Mouse (Mus musculus) stomach, embryonic 16.5 days (tissue): ENCODE measurements around the gene F2rl3. TPM values are rescaled to one million over a fixed set of nuclear protein-coding genes. Genes with fewer than 3 reads are reported as not detected.

ENCODE experiments used
- ATAC-seq: fragments of 200-750 bp; cut with Nextera tagmentation; 2 replicates; pipeline ENCODE4 v1.8.0; 2017; ENCODE audit warnings: moderate number of reproducible peaks, moderate TSS enrichment; ENCODE audit not compliant: insufficient read depth, low FRiP score
- H3K27ac ChIP-seq: fragments of 300-500 bp; sonication (generic); 2 replicates; pipeline ENCODE4 v1.5.1; 2014; ENCODE audit warnings: low read length
- H3K27me3 ChIP-seq: fragments of 300-500 bp; sonication (generic); 2 replicates; pipeline ENCODE4 v1.6.1; 2014; ENCODE audit warnings: low read length, control low read depth, mixed read lengths; ENCODE audit not compliant: control insufficient read depth, insufficient read depth
- H3K36me3 ChIP-seq: fragments of 300-500 bp; sonication (generic); 2 replicates; pipeline ENCODE4 v1.6.1; 2014; ENCODE audit warnings: low read length; ENCODE audit not compliant: control insufficient read depth, insufficient read depth
- H3K4me1 ChIP-seq: fragments of 300-500 bp; sonication (generic); 2 replicates; pipeline ENCODE4 v1.6.1; 2014; ENCODE audit warnings: low read length, control low read depth, mixed read lengths; ENCODE audit not compliant: control insufficient read depth, insufficient read depth
- H3K4me2 ChIP-seq: fragments of 300-500 bp; sonication (generic); 2 replicates; pipeline ENCODE4 v1.6.1; 2014; ENCODE audit warnings: low read depth, low read length, mixed read lengths
- H3K4me3 ChIP-seq: fragments of 300-500 bp; sonication (generic); replicated peaks from 2 replicates; pipeline ENCODE4 v1.5.1; 2014; ENCODE audit warnings: mild to moderate bottlenecking, low read length
- H3K9ac ChIP-seq: fragments of 300-500 bp; sonication (generic); 2 replicates; pipeline ENCODE4 v1.6.1; 2014; ENCODE audit warnings: low read length
- H3K9me3 ChIP-seq: fragments of 300-500 bp; sonication (generic); replicated peaks from 2 replicates; pipeline ENCODE4 v1.6.1; 2016; ENCODE audit warnings: low read length, control low read depth; ENCODE audit not compliant: control insufficient read depth
- WGBS: fragments of 180-500 bp; shearing (Covaris S2); extraction: QIAGEN DNeasy Blood & Tissue Kit; methylation state at CpG from one replicate; pipeline ENCODE4 v1.1.7; 2014; 5-methylcytosine and 5-hydroxymethylcytosine counted together
- polyA plus RNA-seq: library from polyadenylated mRNA; unstranded; fragments of >200 nt; fragmentation: Nextera tagmentation; extraction: Ambion mirVana; gene quantifications from 2 replicates; pipeline ENCODE4 v1.2.1, GENCODE M21; 2015

The F2rl3 gene
- polyA plus RNA-seq, 1 experiment from 2014 or later: 3.3 TPM

- H3K4me3 ChIP-seq: no peak overlapping the region
- H3K27ac ChIP-seq: no peak overlapping the region
- H3K4me1 ChIP-seq: no peaks in the 10 kb centered on the region
- no peaks in the 10 kb centered on the region for H3K9me3 ChIP-seq
- WGBS: 35% methylated on average over 5 of the region's 5 CpGs
- no peak overlapping the region for H3K4me2 ChIP-seq
- no peak overlapping the region for H3K9ac ChIP-seq
- 0 out of 2 replicates have a peak, but pooled peaks have one; percentile 16 for ATAC-seq
- no peaks in the 10 kb centered on the region for H3K27me3 ChIP-seq
- H3K36me3 ChIP-seq: peaks cover 41% of the 10 kb centered on the region
Measured at GRCm38 (mm10) chr8:72746061-72746460, 15.6 kb upstream of the F2rl3 start.

- H3K27me3 ChIP-seq: no peaks in the 10 kb centered on the region
- WGBS: 94% methylated on average over 26 of the region's 26 CpGs
- no peaks in the 10 kb centered on the region for H3K4me1 ChIP-seq
- no peak for ATAC-seq
- H3K9me3 ChIP-seq: no peaks in the 10 kb centered on the region
- H3K9ac ChIP-seq: no peak overlapping the region
- H3K4me2 ChIP-seq: no peak overlapping the region
- H3K4me3 ChIP-seq: no peak overlapping the region
- peaks cover 44% of the 10 kb centered on the region for H3K36me3 ChIP-seq
- no peak overlapping the region for H3K27ac ChIP-seq
Measured at GRCm38 (mm10) chr8:72749846-72750245, 11.8 kb upstream of the F2rl3 start.

- Histone ChIP-seq H3K36me3 (peaks cover 43% of the 10 kb centered on the region), H3K27ac (no peak overlapping the region)
- WGBS: 99% methylated on average over 6 of the region's 6 CpGs
Measured at GRCm38 (mm10) chr8:72750266-72750665, 11.4 kb upstream of the F2rl3 start.

GRCm38 (mm10) chr8:72751126-72751525 lies 10.6 kb upstream of the F2rl3 start:
- no peak overlapping the region for H3K4me3 ChIP-seq
- peaks cover 48% of the 10 kb centered on the region for H3K36me3 ChIP-seq
- no peak overlapping the region for H3K27ac ChIP-seq
- WGBS: 82% methylated on average over 3 of the region's 3 CpGs
- H3K27me3 ChIP-seq: no peaks in the 10 kb centered on the region
- no peaks in the 10 kb centered on the region for H3K4me1 ChIP-seq
- no peak overlapping the region for H3K4me2 ChIP-seq
- no peak for ATAC-seq
- H3K9me3 ChIP-seq: no peaks in the 10 kb centered on the region
- H3K9ac ChIP-seq: no peak overlapping the region

More at GRCm38 (mm10) chr8:72750266-72750665, 11.4 kb upstream of the F2rl3 start:
- Histone ChIP-seq H3K4me1 (no peaks in the 10 kb centered on the region), H3K4me3 (no peak overlapping the region), H3K4me2 (no peak overlapping the region), H3K9ac (no peak overlapping the region), H3K9me3 (no peaks in the 10 kb centered on the region), H3K27me3 (no peaks in the 10 kb centered on the region)
- no peak for ATAC-seq

- no peak overlapping the region for H3K27ac ChIP-seq
Measured at GRCm38 (mm10) chr8:72752289-72752688, 9.4 kb upstream of the F2rl3 start.

GRCm38 (mm10) chr8:72753165-72753564 lies 8.5 kb upstream of the F2rl3 start:
- Histone ChIP-seq H3K4me1 (no peaks in the 10 kb centered on the region), H3K27ac (no peak overlapping the region), H3K9me3 (no peaks in the 10 kb centered on the region), H3K27me3 (no peaks in the 10 kb centered on the region), H3K36me3 (peaks cover 51% of the 10 kb centered on the region), H3K4me2 (no peak overlapping the region), H3K9ac (no peak overlapping the region), H3K4me3 (no peak overlapping the region)
- no peak for ATAC-seq
- WGBS: 94% methylated on average over 9 of the region's 9 CpGs

More at GRCm38 (mm10) chr8:72752289-72752688, 9.4 kb upstream of the F2rl3 start:
- Histone ChIP-seq H3K4me1 (no peaks in the 10 kb centered on the region), H3K9me3 (no peaks in the 10 kb centered on the region), H3K36me3 (peaks cover 46% of the 10 kb centered on the region), H3K4me2 (no peak overlapping the region), H3K4me3 (no peak overlapping the region), H3K9ac (no peak overlapping the region), H3K27me3 (no peaks in the 10 kb centered on the region)
- WGBS: 72% methylated on average over 3 of the region's 3 CpGs
- ATAC-seq: no peak

- Histone ChIP-seq H3K4me1 (no peaks in the 10 kb centered on the region), H3K9me3 (no peaks in the 10 kb centered on the region)
Measured at GRCm38 (mm10) chr8:72753781-72754180, 7.9 kb upstream of the F2rl3 start.

GRCm38 (mm10) chr8:72756031-72756430 lies 5.6 kb upstream of the F2rl3 start:
- Histone ChIP-seq H3K27ac (no peak overlapping the region), H3K36me3 (peaks cover 36% of the 10 kb centered on the region), H3K4me1 (no peaks in the 10 kb centered on the region), H3K4me3 (no peak overlapping the region), H3K9me3 (no peaks in the 10 kb centered on the region), H3K27me3 (no peaks in the 10 kb centered on the region), H3K9ac (no peak overlapping the region), H3K4me2 (no peak overlapping the region)
- no peak for ATAC-seq
- 95% methylated on average over 2 of the region's 2 CpGs for WGBS

More at GRCm38 (mm10) chr8:72753781-72754180, 7.9 kb upstream of the F2rl3 start:
- no peak overlapping the region for H3K4me2 ChIP-seq
- H3K36me3 ChIP-seq: peaks cover 46% of the 10 kb centered on the region
- no peak overlapping the region for H3K27ac ChIP-seq
- no peak overlapping the region for H3K9ac ChIP-seq
- H3K4me3 ChIP-seq: no peak overlapping the region
- no peak for ATAC-seq
- H3K27me3 ChIP-seq: no peaks in the 10 kb centered on the region
- WGBS: 89% methylated on average over 2 of the region's 2 CpGs

- Histone ChIP-seq H3K4me2 (no peak overlapping the region), H3K36me3 (peaks cover 36% of the 10 kb centered on the region), H3K4me3 (no peak overlapping the region), H3K9ac (no peak overlapping the region), H3K27me3 (no peaks in the 10 kb centered on the region), H3K4me1 (no peaks in the 10 kb centered on the region), H3K9me3 (no peaks in the 10 kb centered on the region), H3K27ac (no peak overlapping the region)
- no peak for ATAC-seq
- 96% methylated on average over 35 of the region's 35 CpGs for WGBS
Measured at GRCm38 (mm10) chr8:72756771-72757390, 4.8 kb upstream of the F2rl3 start.
